Mouse (Mus musculus): ENCODE results near the gene Sp2.

The Sp2 gene

GRCm38 (mm10) chr11:96995836-96996772 lies 13.3 kb upstream of the Sp2 start:
- peak; percentile 55 to 62 for DNase-seq (ENCODE audit: low spot score in 2 of 2)

GRCm38 (mm10) chr11:96995031-96995430 lies 12.3 kb upstream of the Sp2 start:
- DNase-seq (ENCODE audit: low spot score in 2 of 2), result no peak

- no peak for DNase-seq (ENCODE audit: low spot score in 2 of 2)
Measured at GRCm38 (mm10) chr11:96992722-96993311, 10.1 kb upstream of the Sp2 start.

DNA sequence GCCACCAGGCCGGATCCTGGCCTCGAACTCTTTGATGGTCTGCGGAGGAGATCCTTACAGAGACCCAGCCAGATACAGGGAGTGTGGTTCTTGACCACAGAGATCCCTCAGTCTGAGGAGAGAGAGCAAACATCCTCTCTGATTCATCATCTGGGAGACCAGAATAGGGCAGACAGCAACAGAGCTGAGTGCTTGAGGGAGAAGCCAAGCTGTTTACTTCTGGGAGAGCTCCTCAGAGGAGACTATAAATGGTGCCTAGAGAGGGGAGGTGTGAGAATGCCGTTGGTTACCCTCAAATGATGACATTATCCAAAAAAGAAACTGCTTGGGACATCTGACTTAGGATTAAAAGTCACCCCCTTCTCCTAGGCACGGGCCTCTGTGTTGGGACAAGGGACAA lies 8.7 kb upstream of the Sp2 start:
- DNase-seq (ENCODE audit: low spot score in 2 of 2), result no peak

GRCm38 (mm10) chr11:96987873-96988655 lies 5.3 kb upstream of the Sp2 start:
- DNase-seq (ENCODE audit: low spot score in 2 of 2), result peak; percentile 80 to 81

- DNase-seq (ENCODE audit: low spot score in 2 of 2), result no peak
Measured at GRCm38 (mm10) chr11:96986463-96986862, 3.7 kb upstream of the Sp2 start.

- no peak for DNase-seq (ENCODE audit: low spot score in 2 of 2)
Measured at GRCm38 (mm10) chr11:96984903-96985302, 2.1 kb upstream of the Sp2 start.

DNA sequence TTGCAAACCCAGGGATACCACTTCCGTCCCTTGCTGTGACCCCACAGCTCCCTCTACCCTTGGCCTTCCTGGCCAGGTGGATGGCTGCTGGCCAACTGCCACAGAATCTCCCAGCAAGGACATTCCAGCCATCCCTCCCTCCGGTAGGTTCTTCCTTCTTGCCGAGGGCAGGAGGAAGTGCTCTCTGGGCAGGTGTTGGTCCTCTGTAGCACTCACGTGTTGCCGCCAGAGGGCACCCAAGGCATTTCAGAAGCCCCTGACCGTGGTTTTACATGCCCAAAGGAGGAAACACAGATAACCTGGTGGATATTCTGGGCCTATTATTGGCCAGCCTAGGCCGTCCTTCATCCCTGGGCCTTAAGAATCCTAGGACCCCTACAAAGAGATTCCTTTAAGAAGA lies 404 bp downstream of the Sp2 start:
- DNase-seq (ENCODE audit: low spot score in 2 of 2), result peak; percentile 77 to 87

DNA sequence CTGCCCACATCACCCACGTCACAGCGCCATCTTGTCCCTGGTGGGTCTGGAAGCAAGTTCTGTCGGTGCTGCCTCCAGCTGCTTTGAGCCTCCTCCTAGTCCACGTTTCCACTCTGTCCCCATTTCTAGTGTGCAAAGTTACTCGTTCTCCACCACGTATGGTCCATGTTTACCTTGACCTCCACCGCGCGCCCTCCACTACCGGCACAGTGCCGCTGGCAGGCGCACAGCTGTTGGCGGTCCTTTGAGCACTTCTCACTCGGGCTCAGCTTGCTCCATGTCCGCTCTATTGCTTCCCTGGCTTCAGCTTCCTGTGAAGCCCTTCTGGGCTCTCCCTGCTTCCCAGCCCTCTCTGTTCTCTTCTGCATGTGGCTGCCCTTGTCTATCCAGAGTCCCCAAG lies 1.3 kb downstream of the Sp2 start:
- no peak for DNase-seq (ENCODE audit: low spot score in 2 of 2)

DNA sequence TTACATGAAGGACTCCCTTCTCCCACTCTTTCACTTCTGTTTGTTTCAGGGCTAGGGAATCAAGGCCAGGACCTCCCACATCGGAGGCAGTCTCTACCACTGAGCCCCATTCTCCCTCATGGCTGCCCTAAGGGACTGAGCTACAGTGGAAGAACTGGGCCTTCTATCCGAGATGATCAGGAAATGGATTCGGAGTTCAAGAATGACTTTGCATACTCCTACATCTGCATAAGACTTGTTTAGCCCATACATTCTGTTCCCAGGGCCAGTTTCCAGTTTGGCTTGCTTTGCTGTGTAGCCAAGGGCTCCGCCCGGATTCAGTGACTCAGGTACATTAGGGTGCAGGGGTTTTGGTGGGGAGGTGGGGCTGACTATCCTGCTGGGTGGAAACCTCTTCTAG lies 2.7 kb downstream of the Sp2 start:
- no peak for DNase-seq (ENCODE audit: low spot score in 2 of 2)

- no peak for DNase-seq (ENCODE audit: low spot score in 2 of 2)
Measured at GRCm38 (mm10) chr11:96979329-96979728, 3.4 kb downstream of the Sp2 start.

- no peak for DNase-seq (ENCODE audit: low spot score in 2 of 2)
Measured at GRCm38 (mm10) chr11:96978401-96979246, 4.1 kb downstream of the Sp2 start.

DNA sequence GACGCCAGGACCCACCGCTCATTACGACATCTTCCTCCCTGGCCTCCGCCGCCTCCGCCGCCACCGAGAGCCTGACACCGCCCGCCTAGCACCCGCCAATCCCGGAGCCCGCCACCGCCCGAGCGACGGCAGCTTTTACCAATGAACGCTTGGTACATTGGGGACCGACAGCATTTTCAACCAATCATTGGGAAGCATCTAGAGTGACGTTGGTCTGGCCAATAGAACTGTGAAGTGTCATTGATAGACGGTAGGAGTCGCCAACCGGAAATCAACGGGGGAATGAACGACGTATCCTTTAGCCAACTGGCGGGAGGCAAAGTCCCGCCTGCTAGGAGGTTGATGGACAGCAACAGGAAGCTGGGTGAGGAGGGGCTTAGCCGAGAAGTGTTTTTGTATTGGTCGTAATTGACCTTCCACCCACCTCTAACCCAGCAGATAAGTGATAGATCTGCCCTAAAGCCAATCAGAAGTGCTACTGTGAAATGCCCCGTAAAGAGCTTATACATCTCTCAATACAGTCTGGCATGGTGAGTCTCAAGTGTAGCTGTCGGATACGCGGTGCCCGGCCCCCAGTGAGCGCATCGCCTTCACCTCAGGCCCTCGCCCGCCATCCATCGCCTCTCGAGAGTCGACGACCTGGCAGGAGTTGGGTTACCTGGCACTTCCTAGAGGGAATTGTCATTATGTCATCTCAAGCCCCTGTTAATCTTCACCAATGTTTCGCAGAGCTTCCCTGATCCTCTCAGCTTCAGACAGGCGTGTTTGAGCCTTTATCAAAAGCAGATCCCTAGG lies 5.0 kb downstream of the Sp2 start:
- peak; percentile 99 for DNase-seq (ENCODE audit: low spot score in 2 of 2)

- peak in 1 of 2 experiments; percentile 84 for DNase-seq (ENCODE audit: low spot score in 2 of 2)
Measured at GRCm38 (mm10) chr11:96976911-96977591, 5.7 kb downstream of the Sp2 start.

- DNase-seq (ENCODE audit: low spot score in 2 of 2), result no peak
Measured at GRCm38 (mm10) chr11:96976379-96976687, 6.4 kb downstream of the Sp2 start.

GRCm38 (mm10) chr11:96975511-96976378 lies 7.0 kb downstream of the Sp2 start:
- no peak for DNase-seq (ENCODE audit: low spot score in 2 of 2)

DNA sequence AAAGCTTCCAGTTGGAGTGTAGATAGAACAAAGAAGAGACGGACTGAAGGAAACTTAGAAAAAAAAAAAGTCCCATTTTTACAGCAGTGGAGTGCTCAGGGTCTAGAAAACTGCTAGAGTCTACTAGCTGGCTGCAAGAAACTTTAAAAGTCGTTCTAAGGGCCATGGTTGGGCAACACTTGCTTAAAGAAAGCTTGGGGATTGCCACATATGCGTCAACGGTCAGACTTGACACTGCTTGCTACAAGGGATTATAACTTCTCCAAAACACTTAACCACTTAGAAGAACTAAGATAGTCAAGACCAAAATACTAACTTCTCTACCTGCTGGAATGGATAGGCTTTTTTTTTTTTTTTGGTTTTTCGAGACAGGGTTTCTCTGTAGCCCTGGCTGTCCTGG lies 7.9 kb downstream of the Sp2 start:
- DNase-seq (ENCODE audit: low spot score in 2 of 2), result no peak

DNA sequence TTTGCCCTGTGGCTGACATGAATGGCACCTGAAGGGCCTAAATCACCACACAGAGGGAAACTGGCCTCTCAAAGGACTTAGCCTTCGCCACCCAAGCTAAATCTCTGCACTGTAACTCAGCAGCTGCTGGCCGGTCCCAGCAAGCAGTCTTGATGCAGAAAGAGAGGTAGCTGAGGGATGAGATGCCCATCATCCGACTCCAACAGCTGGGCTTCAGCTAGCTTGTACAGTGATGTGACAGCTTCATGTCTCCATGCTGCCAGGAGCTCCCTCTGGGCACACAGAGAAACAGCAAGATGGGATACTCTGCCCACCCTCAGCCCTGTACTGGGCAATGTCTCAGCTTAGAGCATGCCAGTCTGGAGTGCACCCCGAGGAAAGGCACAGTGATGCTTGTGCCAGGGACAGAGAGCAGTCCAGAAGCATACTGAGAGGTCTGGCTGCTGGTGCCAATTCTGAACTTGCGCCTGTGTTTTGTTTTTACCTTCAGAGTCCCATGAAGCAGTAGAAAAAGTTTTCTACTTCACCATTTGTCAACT lies 9.3 kb downstream of the Sp2 start:
- no peak for DNase-seq (ENCODE audit: low spot score in 2 of 2)

DNA sequence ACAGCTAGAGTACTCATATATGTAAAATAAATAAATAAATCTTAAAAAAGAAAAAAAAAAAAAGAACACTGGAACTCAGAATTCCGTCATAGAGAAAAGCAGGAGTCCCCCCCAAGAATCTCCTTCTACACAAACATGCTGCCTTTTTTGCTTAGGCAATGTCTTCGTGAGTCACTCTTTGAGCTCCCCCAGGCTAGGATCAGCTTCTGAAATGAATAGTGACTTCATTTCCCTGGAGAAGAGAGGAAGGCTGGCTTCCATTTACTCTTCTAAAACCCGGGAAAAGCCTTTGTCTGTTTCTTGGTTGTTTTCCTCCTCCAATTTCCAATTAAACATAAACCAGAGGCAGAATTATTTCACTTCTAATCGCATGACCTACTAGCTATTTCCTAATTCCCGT lies 9.9 kb downstream of the Sp2 start:
- no peak for DNase-seq (ENCODE audit: low spot score in 2 of 2)
